Mouse (Mus musculus): ENCODE measurements around the gene Arl10. TPM values are rescaled to one million over a fixed set of nuclear protein-coding genes. Genes with fewer than 3 reads are reported as not detected.

Gene Arl10
- total and polyA plus RNA-seq, 3 experiments: 1.7 to 17.4 (median 2.5) TPM

DNA sequence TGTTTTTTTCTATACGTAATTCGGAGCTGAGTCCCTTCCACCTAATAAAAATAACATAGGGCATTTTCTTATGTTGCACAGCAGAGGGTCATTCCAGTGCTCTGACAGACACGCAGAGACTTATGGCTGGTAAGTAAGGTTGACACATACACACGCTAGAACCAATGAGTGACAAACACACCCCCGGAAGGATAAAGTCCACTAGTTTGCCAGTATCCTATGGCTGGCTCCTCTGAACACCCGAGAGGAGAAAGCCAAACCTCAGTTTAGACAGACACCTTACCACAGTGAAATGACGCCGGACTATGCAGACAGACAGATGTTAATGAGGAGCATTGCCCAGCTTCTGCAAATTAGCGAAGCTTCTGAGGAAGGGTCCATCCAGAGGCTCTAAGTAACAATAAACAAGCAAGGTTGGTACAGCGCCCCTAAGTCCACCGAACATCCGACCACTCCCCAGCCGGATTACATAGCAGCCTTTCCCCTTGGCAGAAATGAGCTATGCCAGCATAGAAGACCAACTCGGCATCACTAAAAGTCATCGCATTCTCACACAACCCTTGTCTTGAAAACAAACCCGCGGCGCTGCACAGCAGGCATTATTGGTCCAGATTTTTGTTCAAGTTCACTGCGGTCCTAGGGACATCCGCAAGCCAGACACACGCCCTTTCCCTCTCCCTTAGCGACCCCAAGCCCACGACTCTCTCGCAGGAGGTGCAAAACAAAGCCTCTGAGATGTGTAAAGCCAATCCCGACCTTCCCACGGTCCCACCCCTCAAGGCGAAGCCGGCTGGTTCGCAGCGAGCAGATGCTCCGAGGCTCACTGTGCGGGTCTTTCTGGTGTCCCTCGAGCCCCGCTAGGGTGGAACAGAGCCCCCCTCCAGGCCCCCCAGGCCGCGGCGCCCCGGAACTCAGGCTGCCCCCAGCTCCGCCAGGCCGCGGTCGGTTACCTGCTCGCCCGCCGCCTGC is 10.3 kb upstream of the Arl10 start:
- no peaks in the 10 kb centered on the region for H3K27me3 ChIP-seq (replicated peaks)
- TF ChIP-seq NELFE (IDR thresholded peaks at IDR 0.05; ENCODE audit: low read depth, low read length): no peak
- no peak; the same call in 1 of the 2 replicates for TF ChIP-seq MAX (IDR thresholded peaks at IDR 0.05; ENCODE audit: low read length)
- no peak for TF ChIP-seq MXI1 (IDR thresholded peaks at IDR 0.05; ENCODE audit: low read depth, low read length)
- 0 out of 2 replicates have a peak, but pooled peaks have one; percentile 1 for TF ChIP-seq NRF1 (IDR thresholded peaks at IDR 0.05; ENCODE audit: low read depth, low read length)
- in situ Hi-C loops (cut with MboI; ENCODE audit: low pct_ligation_motif_present, low pct_unique_long_range_greater_than_20kb, low sequenced_read_pairs) (loop anchor here (5.0 kb wide), 1 partner anchor 53 kb away; no protein-coding TSS in a partner anchor), dilution Hi-C loops (cut with MboI; ENCODE audit: extremely low pct_ligation_motif_present, extremely low pct_unique_long_range_greater_than_20kb, low sequenced_read_pairs) (no loop called here)
- no peaks in the 10 kb centered on the region for H3K9me3 ChIP-seq (replicated peaks; ENCODE audit: low read length)
- H3K4me1 ChIP-seq (ENCODE audit: control insufficient read depth in 1 of 2, insufficient read depth in 2 of 2): peaks cover 2 to 33% of the 10 kb centered on the region in 2 experiments
- H3K36me3 ChIP-seq (replicated peaks in 1 of 2; ENCODE audit: control insufficient read depth in 1 of 2, insufficient read depth in 1 of 2, low read length in 1 of 2): peaks cover 30 to 38% of the 10 kb centered on the region in 2 experiments
- DNase-seq (ENCODE audit: extremely low read depth): no peak
- H3K4me3 ChIP-seq (replicated peaks in 1 of 3; ENCODE audit: low read depth in 2 of 3, low read length in 2 of 3, poor library complexity in 1 of 3): peak overlapping the region; percentile 86 to 91 (median 87)
- peaks cover 17% of the 10 kb centered on the region for H3K79me2 ChIP-seq (replicated peaks; ENCODE audit: control insufficient read depth, extremely low read depth, insufficient read depth, poor library complexity, severe bottlenecking)
- H3K27ac ChIP-seq (ENCODE audit: insufficient read depth, low read depth): no peak overlapping the region
- H3K9ac ChIP-seq (ENCODE audit: insufficient read depth, low read depth): peak overlapping the region; percentile 92
- peak overlapping the region; percentile 87 for H3K4me2 ChIP-seq (ENCODE audit: insufficient read depth, low read depth, poor library complexity, severe bottlenecking)

DNA sequence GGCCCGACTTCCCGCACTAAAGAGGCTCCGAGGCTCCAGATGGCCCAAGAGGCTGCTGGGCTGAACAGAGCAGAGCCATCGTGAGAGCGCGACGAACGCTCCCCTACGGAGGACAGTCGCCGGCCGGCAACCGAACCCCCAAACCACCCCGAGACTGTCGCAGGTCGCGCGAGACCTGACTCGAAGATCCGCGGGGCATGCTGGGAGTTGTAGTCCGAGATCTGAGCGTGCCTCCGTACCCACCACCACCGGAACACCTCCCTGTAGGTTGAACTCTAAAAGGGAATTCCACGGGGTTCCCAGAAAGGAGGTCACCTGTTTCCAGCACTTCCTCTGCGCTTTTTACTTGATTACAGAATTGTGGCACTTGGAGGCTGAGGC is 9.6 kb upstream of the Arl10 start, which contains the start of gene 4833439L19Rik:
Gene 4833439L19Rik, minus strand, starts transcription at position 235 of the 381 bp plus-strand sequence.
- dilution Hi-C loops (cut with MboI; ENCODE audit: extremely low pct_ligation_motif_present, extremely low pct_unique_long_range_greater_than_20kb, low sequenced_read_pairs): no loop called here
- peak within 1 kb of the TSS; percentile 87 for H3K4me2 ChIP-seq (ENCODE audit: insufficient read depth, low read depth, poor library complexity, severe bottlenecking)
- TF ChIP-seq ELF1 (IDR thresholded peaks at IDR 0.05; ENCODE audit: low read depth, low read length) (peak; percentile 64), HCFC1 (IDR thresholded peaks at IDR 0.05; ENCODE audit: low read depth, low read length) (peak; percentile 95), JUN (IDR thresholded peaks at IDR 0.05; ENCODE audit: insufficient read depth, low read depth, low read length) (no peak), TBP (conservative IDR thresholded peaks at IDR 0.05; ENCODE audit: low read depth, low read length) (0 out of 2 replicates have a peak, but pooled peaks have one; percentile 33), MXI1 (IDR thresholded peaks at IDR 0.05; ENCODE audit: low read depth, low read length) (no peak; the same call in 1 of the 2 replicates), TCF12 (IDR thresholded peaks at IDR 0.05; ENCODE audit: low read depth, low read length) (0 out of 2 replicates have a peak, but pooled peaks have one; percentile 43), CHD2 (IDR thresholded peaks at IDR 0.05; ENCODE audit: low read length) (peak; percentile 100), ZMIZ1 (IDR thresholded peaks at IDR 0.05; ENCODE audit: low read depth, low read length) (peak; percentile 62), MAFK (IDR thresholded peaks at IDR 0.05; ENCODE audit: insufficient replicate concordance, low read length) (no peak), BHLHE40 (IDR thresholded peaks at IDR 0.05; ENCODE audit: low read depth, low read length) (peak; percentile 22; the same call in 1 of the 2 replicates), MAZ (IDR thresholded peaks at IDR 0.05; ENCODE audit: low read depth, low read length) (peak; percentile 96), UBTF (IDR thresholded peaks at IDR 0.05; ENCODE audit: low read depth, low read length) (no peak), NRF1 (IDR thresholded peaks at IDR 0.05; ENCODE audit: low read depth, low read length) (0 out of 2 replicates have a peak, but pooled peaks have one; percentile 19), MAX (IDR thresholded peaks at IDR 0.05; ENCODE audit: low read length) (no peak), POLR2AphosphoS2 (IDR thresholded peaks at IDR 0.05; ENCODE audit: low read depth, low read length) (no peak), KAT2A (IDR thresholded peaks at IDR 0.05; ENCODE audit: insufficient replicate concordance, low read length) (peak; percentile 94; the same call in 1 of the 2 replicates), NELFE (IDR thresholded peaks at IDR 0.05; ENCODE audit: low read depth, low read length) (peak; percentile 84), SIN3A (IDR thresholded peaks at IDR 0.05; ENCODE audit: low read length) (peak; percentile 66; the same call in 1 of the 2 replicates), ETS1 (conservative IDR thresholded peaks at IDR 0.05; ENCODE audit: low read depth, low read length) (no peak; the same call in 1 of the 2 replicates), POLR2A (IDR thresholded peaks at IDR 0.05; ENCODE audit: low read depth, low read length) (peak; percentile 89), MEF2A (IDR thresholded peaks at IDR 0.05; ENCODE audit: borderline replicate concordance, low read depth, low read length) (no peak)
- H3K9ac ChIP-seq (ENCODE audit: insufficient read depth, low read depth): peak within 1 kb of the TSS; percentile 92
- no peaks in the 10 kb centered on the region for H3K9me3 ChIP-seq (replicated peaks; ENCODE audit: low read length)
- H3K4me1 ChIP-seq (ENCODE audit: control insufficient read depth in 1 of 2, insufficient read depth in 2 of 2): peaks cover 2 to 33% of the 10 kb centered on the region in 2 experiments
- H3K4me3 ChIP-seq (replicated peaks in 1 of 3; ENCODE audit: low read depth in 2 of 3, low read length in 2 of 3, poor library complexity in 1 of 3): peak within 1 kb of the TSS; percentile 86 to 91 (median 87)
- peaks cover 17% of the 10 kb centered on the region for H3K79me2 ChIP-seq (replicated peaks; ENCODE audit: control insufficient read depth, extremely low read depth, insufficient read depth, poor library complexity, severe bottlenecking)
- peaks cover 24 to 31% of the 10 kb centered on the region in 2 experiments for H3K36me3 ChIP-seq (replicated peaks in 1 of 2; ENCODE audit: control insufficient read depth in 1 of 2, insufficient read depth in 1 of 2, low read length in 1 of 2)
- no peak within 1 kb of the TSS for H3K27ac ChIP-seq (ENCODE audit: insufficient read depth, low read depth)
- H3K27me3 ChIP-seq (replicated peaks): no peaks in the 10 kb centered on the region
- DNase-seq (ENCODE audit: extremely low read depth): peak; percentile 92
- in situ Hi-C loops (cut with MboI; ENCODE audit: low pct_ligation_motif_present, low pct_unique_long_range_greater_than_20kb, low sequenced_read_pairs): loop anchor here (5.0 kb wide), 1 partner anchor 52 kb away; no protein-coding TSS in a partner anchor

All from CH12.LX (cell line).